Mouse (Mus musculus) forebrain, embryonic 16.5 days (tissue): ENCODE data around the gene Fem1a. TPM values are rescaled to one million over a fixed set of nuclear protein-coding genes. Genes with fewer than 3 reads are reported as not detected.
A peak's percentile ranks its signal among the peaks of the same experiment; 100 is the strongest.

Experiments used
- ATAC-seq: fragments of 200-750 bp; cut with Nextera tagmentation; 2 replicates; pipeline ENCODE4 v1.8.0; 2017; ENCODE audit warnings: mild to moderate bottlenecking, moderate library complexity
- H3K27ac ChIP-seq: fragments of 300-500 bp; sonication (generic); 2 replicates; pipeline ENCODE4 v1.5.1; 2014; ENCODE audit warnings: low read length, control low read depth
- H3K27me3 ChIP-seq: fragments of 300-500 bp; sonication (generic); replicated peaks from 2 replicates; pipeline ENCODE4 v1.6.1; 2014; ENCODE audit warnings: low read length; ENCODE audit not compliant: control insufficient read depth, insufficient read depth
- H3K36me3 ChIP-seq: fragments of 300-500 bp; sonication (generic); 2 replicates; pipeline ENCODE4 v1.6.1; 2014; ENCODE audit not compliant: control insufficient read depth, insufficient read depth
- H3K4me1 ChIP-seq: fragments of 300-500 bp; sonication (generic); replicated peaks from 2 replicates; pipeline ENCODE4 v1.6.1; 2014; ENCODE audit warnings: low read length; ENCODE audit not compliant: control insufficient read depth, insufficient read depth
- H3K4me2 ChIP-seq: fragments of 300-500 bp; sonication (generic); 2 replicates; pipeline ENCODE4 v1.6.1; 2014; ENCODE audit warnings: mild to moderate bottlenecking, low read length, control low read depth
- H3K4me3 ChIP-seq: fragments of 300-500 bp; sonication (generic); replicated peaks from 2 replicates; pipeline ENCODE4 v1.5.1; 2014; ENCODE audit warnings: mild to moderate bottlenecking, low read length, control low read depth
- H3K9ac ChIP-seq: fragments of 300-500 bp; sonication (generic); replicated peaks from 2 replicates; pipeline ENCODE4 v1.6.1; 2014; ENCODE audit warnings: low read depth, low read length, control low read depth
- H3K9me3 ChIP-seq: fragments of 300-500 bp; sonication (generic); 2 replicates; pipeline ENCODE4 v1.6.1; 2016; ENCODE audit warnings: low read length; ENCODE audit not compliant: control insufficient read depth
- WGBS: fragments of 180-500 bp; shearing (Covaris S2); extraction: QIAGEN DNeasy Blood & Tissue Kit; methylation state at CpG from one replicate; pipeline ENCODE4 v1.1.7; 2014; 5-methylcytosine and 5-hydroxymethylcytosine counted together
- polyA plus RNA-seq: library from polyadenylated mRNA; unstranded; fragments of >200 nt; fragmentation: Nextera tagmentation; extraction: Ambion mirVana; gene quantifications from 2 replicates; pipeline ENCODE4 v1.2.1, GENCODE M21; 2015

Gene Fem1a
- 23.4 and 24.5 TPM in 2 replicates for polyA plus RNA-seq

- H3K4me2 ChIP-seq: peak within 1 kb of the TSS; percentile 95
- peak within 1 kb of the TSS; percentile 92 for H3K27ac ChIP-seq
- WGBS: 0% methylated on average over 28 of the region's 28 CpGs
- H3K4me1 ChIP-seq: peaks cover 46% of the 10 kb centered on the region
- ATAC-seq: peak; percentile 94
- H3K9ac ChIP-seq: peak within 1 kb of the TSS; percentile 69
- H3K4me3 ChIP-seq: peak within 1 kb of the TSS; percentile 72
- H3K36me3 ChIP-seq: peaks cover 8% of the 10 kb centered on the region
- H3K27me3 ChIP-seq: no peaks in the 10 kb centered on the region
- H3K9me3 ChIP-seq: no peaks in the 10 kb centered on the region
These were observed at the start of gene Fem1a for GRCm38 (mm10) chr17:56256239-56256881. Fem1a (plus strand) TSS chr17:56256810.

GRCm38 (mm10) chr17:56206986-56207674 lies 49.5 kb upstream of the Fem1a start:
- no peaks in the 10 kb centered on the region for H3K9me3 ChIP-seq
- H3K27me3 ChIP-seq: no peaks in the 10 kb centered on the region
- no peak for ATAC-seq
- H3K4me2 ChIP-seq: no peak overlapping the region
- H3K27ac ChIP-seq: no peak overlapping the region
- peaks cover 61% of the 10 kb centered on the region for H3K36me3 ChIP-seq
- no peak overlapping the region for H3K9ac ChIP-seq
- 84% methylated on average over 6 of the region's 6 CpGs for WGBS
- no peaks in the 10 kb centered on the region for H3K4me1 ChIP-seq
- H3K4me3 ChIP-seq: no peak overlapping the region

GRCm38 (mm10) chr17:56207963-56208530 lies 48.6 kb upstream of the Fem1a start:
- Histone ChIP-seq H3K9ac (no peak overlapping the region), H3K27ac (no peak overlapping the region), H3K9me3 (no peaks in the 10 kb centered on the region), H3K36me3 (peaks cover 53% of the 10 kb centered on the region), H3K4me2 (no peak overlapping the region), H3K4me3 (no peak overlapping the region), H3K4me1 (no peaks in the 10 kb centered on the region), H3K27me3 (no peaks in the 10 kb centered on the region)
- 92% methylated on average over 9 of the region's 9 CpGs for WGBS
- no peak for ATAC-seq

GRCm38 (mm10) chr17:56208821-56209220 lies 47.8 kb upstream of the Fem1a start:
- Histone ChIP-seq H3K4me2 (no peak overlapping the region), H3K27me3 (no peaks in the 10 kb centered on the region), H3K4me3 (no peak overlapping the region), H3K36me3 (peaks cover 45% of the 10 kb centered on the region), H3K27ac (no peak overlapping the region), H3K4me1 (no peaks in the 10 kb centered on the region), H3K9ac (no peak overlapping the region), H3K9me3 (no peaks in the 10 kb centered on the region)
- ATAC-seq: no peak
- 97% methylated on average over 3 of the region's 3 CpGs for WGBS

- H3K36me3 ChIP-seq: peaks cover 32% of the 10 kb centered on the region
- no peak overlapping the region for H3K27ac ChIP-seq
- no peaks in the 10 kb centered on the region for H3K9me3 ChIP-seq
- no peak overlapping the region for H3K4me2 ChIP-seq
- no peaks in the 10 kb centered on the region for H3K27me3 ChIP-seq
- no peak overlapping the region for H3K9ac ChIP-seq
- ATAC-seq: no peak
- no peak overlapping the region for H3K4me3 ChIP-seq
- 94% methylated on average over 2 of the region's 2 CpGs for WGBS
- peaks cover 8% of the 10 kb centered on the region for H3K4me1 ChIP-seq
These were observed 45.5 kb upstream of the Fem1a start for GRCm38 (mm10) chr17:56211090-56211489.

GRCm38 (mm10) chr17:56212676-56213075 lies 43.9 kb upstream of the Fem1a start:
- 80% methylated on average over 6 of the region's 6 CpGs for WGBS
- H3K27ac ChIP-seq: no peak overlapping the region
- no peak overlapping the region for H3K4me3 ChIP-seq
- no peak overlapping the region for H3K9ac ChIP-seq
- H3K36me3 ChIP-seq: peaks cover 24% of the 10 kb centered on the region; the same call in 1 of the 2 replicates
- H3K9me3 ChIP-seq: no peaks in the 10 kb centered on the region
- H3K4me2 ChIP-seq: no peak overlapping the region
- H3K27me3 ChIP-seq: no peaks in the 10 kb centered on the region
- peaks cover 24% of the 10 kb centered on the region for H3K4me1 ChIP-seq
- ATAC-seq: no peak

GRCm38 (mm10) chr17:56214229-56214628 lies 42.4 kb upstream of the Fem1a start:
- H3K4me2 ChIP-seq: no peak overlapping the region
- H3K36me3 ChIP-seq: peaks cover 19% of the 10 kb centered on the region; the same call in 1 of the 2 replicates
- H3K9me3 ChIP-seq: no peaks in the 10 kb centered on the region
- peaks cover 30% of the 10 kb centered on the region for H3K4me1 ChIP-seq
- no peak for ATAC-seq
- H3K27me3 ChIP-seq: no peaks in the 10 kb centered on the region
- no peak overlapping the region for H3K4me3 ChIP-seq
- WGBS: 83% methylated on average over 1 of the region's 1 CpGs
- no peak overlapping the region for H3K27ac ChIP-seq
- no peak overlapping the region for H3K9ac ChIP-seq

- H3K9ac ChIP-seq: peak overlapping the region; percentile 85
- no peaks in the 10 kb centered on the region for H3K9me3 ChIP-seq
- 65% methylated on average over 13 of the region's 13 CpGs for WGBS
- H3K4me1 ChIP-seq: peaks cover 31% of the 10 kb centered on the region
- peak overlapping the region; percentile 95 for H3K4me2 ChIP-seq
- peak overlapping the region; percentile 85 for H3K4me3 ChIP-seq
- no peak overlapping the region for H3K27ac ChIP-seq
- no peaks in the 10 kb centered on the region for H3K27me3 ChIP-seq
- no peaks in the 10 kb centered on the region for H3K36me3 ChIP-seq
- ATAC-seq: no peak
These were observed 38.9 kb upstream of the Fem1a start for GRCm38 (mm10) chr17:56217670-56218069.

- H3K4me1 ChIP-seq: peaks cover 31% of the 10 kb centered on the region
- H3K4me3 ChIP-seq: peak within 1 kb of the TSS; percentile 85
- H3K27me3 ChIP-seq: no peaks in the 10 kb centered on the region
- no peaks in the 10 kb centered on the region for H3K9me3 ChIP-seq
- peak within 1 kb of the TSS; percentile 85 for H3K9ac ChIP-seq
- H3K27ac ChIP-seq: peak within 1 kb of the TSS; percentile 86
- under 1% methylated on average over 75 of the region's 78 CpGs for whole genome bisulfite sequencing
- no peaks in the 10 kb centered on the region for H3K36me3 ChIP-seq
- H3K4me2 ChIP-seq: peak within 1 kb of the TSS; percentile 95
- ATAC-seq: peak; percentile 99
These were observed 38.0 kb upstream of the Fem1a start, which contains the start of gene Dpp9 for GRCm38 (mm10) chr17:56218377-56219191. Dpp9 (minus strand) TSS chr17:56218905.
